8 mouse cellular contexts compared by ENCODE assay signal in the genomic region with DNA sequence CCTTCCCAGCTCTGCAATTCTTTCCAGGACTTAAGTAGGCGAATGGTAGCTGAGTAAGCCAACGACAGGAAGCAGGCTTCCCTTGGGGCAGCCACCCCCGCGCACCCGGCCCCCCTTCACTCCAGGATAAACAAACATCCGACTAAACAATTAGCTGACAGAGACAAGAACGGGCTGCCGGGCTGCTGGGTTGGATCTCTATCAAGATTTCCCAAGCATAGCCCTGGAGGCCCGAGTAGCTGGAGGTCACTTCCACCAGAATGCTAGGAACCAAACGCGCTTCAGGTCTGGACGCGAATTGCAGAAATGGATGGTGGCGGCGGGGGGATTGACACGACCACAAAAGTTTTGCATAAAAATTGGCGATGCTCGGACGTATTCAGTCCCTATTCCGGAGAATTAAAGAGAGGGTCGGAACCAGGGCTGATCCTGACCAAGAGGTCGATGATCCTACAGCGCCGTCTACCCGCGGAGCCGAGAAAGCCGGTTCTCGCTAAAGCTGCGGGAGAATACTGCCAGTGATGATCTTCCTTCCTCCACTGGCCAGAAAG. TPM values are rescaled to one million over a fixed set of nuclear protein-coding genes. Genes with fewer than 3 reads are reported as not detected.
A peak's percentile ranks its signal among the peaks of the same experiment; 100 is the strongest.
DNase-seq lines count a peak whose midpoint lies in the region; ATAC-seq lines count a peak whose summit lies in the region.

No protein-coding gene starts in this region.

- peak; percentile 74 for DNase-seq in 3134 (ENCODE audit: extremely low read depth, insufficient read length, low spot score)
- peak; percentile 66 to 91 for DNase-seq in adrenal gland, adult (ENCODE audit: inconsistent age in 2 of 2, low spot score in 1 of 2)
- DNase-seq in embryo, embryonic 9.5 days (ENCODE audit: extremely low spot score), result peak; percentile 76
- peak; percentile 87 to 88 for DNase-seq in heart, adult 9 months (ENCODE audit: low spot score in 2 of 2)
- peak; percentile 77 for DNase-seq in kidney, adult 9 months
- DNase-seq in thymus, postnatal 10 days (ENCODE audit: low spot score in 2 of 2), result peak; percentile 32 to 58

- H3K9me3 ChIP-seq in liver, embryonic 16.5 days (replicated peaks; ENCODE audit: control insufficient read depth, low read length), result no peaks in the 10 kb centered on the region
- H3K9me3 ChIP-seq in neural tube, embryonic 13.5 days, result no peaks in the 10 kb centered on the region

- H3K9ac ChIP-seq in liver, embryonic 16.5 days (ENCODE audit: low read depth, low read length), result no peak overlapping the region
- 0 out of 2 replicates have a peak overlapping the region, but pooled peaks have one; percentile 9 for H3K9ac ChIP-seq in neural tube, embryonic 13.5 days

- under 1% methylated on average over 30 of the region's 30 CpGs for WGBS in liver, embryonic 16.5 days (ENCODE audit: insufficient replicate concordance)
- WGBS in neural tube, embryonic 13.5 days, result 2% methylated on average over 30 of the region's 30 CpGs

- peak overlapping the region; percentile 28; the same call in 1 of the 2 replicates for H3K4me3 ChIP-seq in liver, embryonic 16.5 days (ENCODE audit: low read depth, low read length)
- peak overlapping the region; percentile 26 for H3K4me3 ChIP-seq in neural tube, embryonic 13.5 days

- no peak for ATAC-seq in liver, embryonic 16.5 days (ENCODE audit: low read depth)
- no peak for ATAC-seq in neural tube, embryonic 13.5 days (ENCODE audit: low read depth)

- 0 out of 2 replicates have a peak overlapping the region, but pooled peaks have one; percentile 12 for H3K27ac ChIP-seq in liver, embryonic 16.5 days (ENCODE audit: low read length)
- H3K27ac ChIP-seq in neural tube, embryonic 13.5 days (replicated peaks), result no peak overlapping the region; the same call in 1 of the 2 replicates

- peaks cover 15% of the 10 kb centered on the region; the same call in 1 of the 2 replicates for H3K4me1 ChIP-seq in liver, embryonic 16.5 days (ENCODE audit: control insufficient read depth, low read depth, low read length)
- peaks cover 19% of the 10 kb centered on the region for H3K4me1 ChIP-seq in neural tube, embryonic 13.5 days (replicated peaks)

- peaks cover 15% of the 10 kb centered on the region for H3K27me3 ChIP-seq in liver, embryonic 16.5 days (ENCODE audit: control insufficient read depth, insufficient read depth, low read depth, low read length)
- H3K27me3 ChIP-seq in neural tube, embryonic 13.5 days, result peaks cover 6% of the 10 kb centered on the region; the same call in 1 of the 2 replicates

- peak overlapping the region; percentile 40 for H3K4me2 ChIP-seq in liver, embryonic 16.5 days (ENCODE audit: low read depth, low read length)
- H3K4me2 ChIP-seq in neural tube, embryonic 13.5 days, result peak overlapping the region; percentile 53

- H3K36me3 ChIP-seq in liver, embryonic 16.5 days (ENCODE audit: control insufficient read depth, insufficient read depth), result no peaks in the 10 kb centered on the region
- H3K36me3 ChIP-seq in neural tube, embryonic 13.5 days, result no peaks in the 10 kb centered on the region

RNA-seq across cellular contexts. Expression of a gene that starts 3.9 kb away (rescaled TPM):
- 2.5 and 2.6 TPM in 2 replicates for polyA plus RNA-seq in liver, embryonic 16.5 days (2015; fragmentation: Nextera tagmentation; extraction: Ambion mirVana)
- 30.8 and 31.2 TPM in 2 replicates for polyA plus RNA-seq in neural tube, embryonic 13.5 days (2015; fragmentation: Nextera tagmentation; extraction: Ambion mirVana)

RNA-seq across cellular contexts. Expression of a gene that starts 56.8 kb away (rescaled TPM):
- polyA plus RNA-seq in liver, embryonic 16.5 days (2015; fragmentation: Nextera tagmentation; extraction: Ambion mirVana), result not detected in 2 replicates
- not detected in 2 replicates for polyA plus RNA-seq in neural tube, embryonic 13.5 days (2015; fragmentation: Nextera tagmentation; extraction: Ambion mirVana)
